Comparison of ENCODE assay signal across 10 mouse cellular contexts in genomic region chr17:90088314-90088650, GRCm38 (mm10).
DNase-seq lines count a peak whose midpoint lies in the region; ATAC-seq and TF ChIP-seq lines count a peak whose summit lies in the region.
"Had no signal": no experiment of that assay in that cellular context is flagged by ENCODE, and none has a peak within 500 bp of the region (broad histone marks: within the 10 kb centered on the region; RNA-seq: fewer than 3 reads in every experiment).

No protein-coding gene starts in this region.

- TF ChIP-seq CTCF in lung, embryonic 14.5 days (IDR thresholded peaks at IDR 0.05; ENCODE audit: low read depth), result no peak
- TF ChIP-seq CTCF in olfactory bulb, adult 2 months (IDR thresholded peaks at IDR 0.05; ENCODE audit: insufficient read depth, low read depth, low read length), result no peak

- peak; percentile 64; the same call in 1 of the 2 replicates for TF ChIP-seq POLR2A in olfactory bulb, adult 2 months (IDR thresholded peaks at IDR 0.05; ENCODE audit: insufficient read depth, low read depth, low read length)

- H3K9me3 ChIP-seq in forebrain, embryonic 13.5 days (replicated peaks), result no peaks in the 10 kb centered on the region
- no peaks in the 10 kb centered on the region for H3K9me3 ChIP-seq in heart, embryonic 16.5 days (replicated peaks; ENCODE audit: control insufficient read depth, low read length)
- H3K9me3 ChIP-seq in lung, embryonic 14.5 days (ENCODE audit: low read depth, low read length), result no peaks in the 10 kb centered on the region

- no peaks in the 10 kb centered on the region for H3K36me3 ChIP-seq in forebrain, embryonic 13.5 days (ENCODE audit: poor library complexity, severe bottlenecking)
- no peaks in the 10 kb centered on the region for H3K36me3 ChIP-seq in heart, embryonic 16.5 days (ENCODE audit: control insufficient read depth, insufficient read depth)
- H3K36me3 ChIP-seq in lung, embryonic 14.5 days (ENCODE audit: insufficient read depth), result no peaks in the 10 kb centered on the region

- H3K4me1 ChIP-seq in forebrain, embryonic 13.5 days, result peaks cover 20% of the 10 kb centered on the region; the same call in 1 of the 2 replicates
- peaks cover 3% of the 10 kb centered on the region; the same call in 1 of the 2 replicates for H3K4me1 ChIP-seq in heart, embryonic 16.5 days (ENCODE audit: control insufficient read depth, insufficient read depth, low read length)
- no peaks in the 10 kb centered on the region for H3K4me1 ChIP-seq in lung, embryonic 14.5 days (ENCODE audit: insufficient read depth)
- H3K4me1 ChIP-seq in olfactory bulb, adult 2 months (ENCODE audit: control insufficient read depth, insufficient read depth, low read length), result no peaks in the 10 kb centered on the region

- WGBS in forebrain, embryonic 13.5 days, result 4% methylated on average over 12 of the region's 12 CpGs
- WGBS in heart, embryonic 16.5 days, result 5% methylated on average over 12 of the region's 12 CpGs
- WGBS in lung, embryonic 14.5 days, result 3% methylated on average over 12 of the region's 12 CpGs
- under 1% methylated on average over 12 of the region's 12 CpGs for WGBS in olfactory bulb, adult 2 months

- DNase-seq in 3134 (ENCODE audit: extremely low read depth, insufficient read length, low spot score), result peak; percentile 3
- peak; percentile 93 to 94 for DNase-seq in layer of hippocampus, adult 8-10 months (ENCODE audit: low spot score in 2 of 2)
- peak; percentile 88 for DNase-seq in lung, embryonic 14.5 days
- DNase-seq in urinary bladder, postnatal 25 days (ENCODE audit: low spot score), result peak; percentile 17

- H3K27me3 ChIP-seq in forebrain, embryonic 13.5 days, result no peaks in the 10 kb centered on the region
- no peaks in the 10 kb centered on the region for H3K27me3 ChIP-seq in heart, embryonic 16.5 days (ENCODE audit: control insufficient read depth, insufficient read depth, low read length)
- no peaks in the 10 kb centered on the region for H3K27me3 ChIP-seq in lung, embryonic 14.5 days (ENCODE audit: insufficient read depth, low read length)
- H3K27me3 ChIP-seq: CH12.LX had no signal

- peak overlapping the region; percentile 38 for H3K4me3 ChIP-seq in forebrain, embryonic 13.5 days
- H3K4me3 ChIP-seq in heart, embryonic 16.5 days (ENCODE audit: low read length), result peak overlapping the region; percentile 34
- peak overlapping the region; percentile 25 for H3K4me3 ChIP-seq in lung, embryonic 14.5 days (ENCODE audit: low read depth, low read length)
- peak overlapping the region; percentile 55 for H3K4me3 ChIP-seq in olfactory bulb, adult 2 months (ENCODE audit: insufficient read depth, low read depth, low read length)

- peak overlapping the region; percentile 60 for H3K4me2 ChIP-seq in forebrain, embryonic 13.5 days
- H3K4me2 ChIP-seq in heart, embryonic 16.5 days (ENCODE audit: low read depth, low read length), result peak overlapping the region; percentile 66
- peak overlapping the region; percentile 58 for H3K4me2 ChIP-seq in lung, embryonic 14.5 days

- H3K9ac ChIP-seq in forebrain, embryonic 13.5 days, result no peak overlapping the region; the same call in 1 of the 2 replicates
- H3K9ac ChIP-seq in heart, embryonic 16.5 days (ENCODE audit: low read length), result no peak overlapping the region; the same call in 1 of the 2 replicates
- peak overlapping the region; percentile 20; the same call in 1 of the 2 replicates for H3K9ac ChIP-seq in lung, embryonic 14.5 days

- peak overlapping the region; percentile 86 for H3K27ac ChIP-seq in forebrain, embryonic 13.5 days
- no peak overlapping the region for H3K27ac ChIP-seq in heart, embryonic 16.5 days (ENCODE audit: low read length)
- no peak overlapping the region for H3K27ac ChIP-seq in lung, embryonic 14.5 days (ENCODE audit: low read depth)
- peak overlapping the region; percentile 88 for H3K27ac ChIP-seq in olfactory bulb, adult 2 months (ENCODE audit: insufficient read depth, low read depth, low read length)
- H3K27ac ChIP-seq: macrophage had no signal

- peak; percentile 98 for ATAC-seq in cerebellum, adult (ENCODE audit: insufficient number of reproducible peaks, low FRiP score, low TSS enrichment)
- peak; percentile 99 for ATAC-seq in forebrain, embryonic 13.5 days
- peak; percentile 83 for ATAC-seq in heart, embryonic 16.5 days (replicated peaks; ENCODE audit: extremely low read depth, insufficient read depth, low FRiP score)
- ATAC-seq in lung, embryonic 14.5 days (ENCODE audit: insufficient read depth), result peak; percentile 100

Comparison
In these comparisons a context has a peak if more than half of its experiments do, and no peak if none do; other contexts are left out.
1. DNase-seq: peak in every context shown above with its lines; median percentile 94 in layer of hippocampus, adult 8-10 months; 88 in lung, embryonic 14.5 days; 17 in urinary bladder, postnatal 25 days; 3 in 3134.
2. H3K27ac ChIP-seq: peak in forebrain, embryonic 13.5 days (single experiment) and olfactory bulb, adult 2 months (single experiment); none in heart, embryonic 16.5 days (single experiment) and lung, embryonic 14.5 days (single experiment).
3. Peak in every context shown above with its lines, with median percentiles within 50 percentile points of each other: ATAC-seq, H3K4me2 ChIP-seq and H3K4me3 ChIP-seq.